Mouse (Mus musculus): ENCODE data around the gene P2rx6. TPM values are rescaled to one million over a fixed set of nuclear protein-coding genes. Genes with fewer than 3 reads are reported as not detected.

P2rx6 gene
- polyA plus RNA-seq (2014; fragmentation: Nextera tagmentation; extraction: Ambion mirVana) = 0.20 and 0.31 TPM in 2 replicates

GRCm38 (mm10) chr16:17561751-17562208, at the start of gene P2rx6:
Gene P2rx6 (plus strand): TSS chr16:17561885.
- H3K4me2 ChIP-seq (ENCODE audit: low read depth, low read length) = peak within 1 kb of the TSS; percentile 48
- ATAC-seq (replicated peaks; ENCODE audit: insufficient number of reproducible peaks, low FRiP score, low TSS enrichment, low read depth) = peak; percentile 63
- 0 out of 2 replicates have a peak within 1 kb of the TSS, but pooled peaks have one; percentile 18 for H3K9ac ChIP-seq (replicated peaks; ENCODE audit: low read length)
- DNase-seq (ENCODE audit: low spot score) = peak; percentile 54
- H3K36me3 ChIP-seq (replicated peaks; ENCODE audit: control insufficient read depth, insufficient read depth, low read depth, low read length) = no peaks in the 10 kb centered on the region
- peak within 1 kb of the TSS; percentile 18 for H3K4me3 ChIP-seq (ENCODE audit: low read depth, low read length)
- no peak within 1 kb of the TSS for H3K27ac ChIP-seq (replicated peaks; ENCODE audit: low read depth, low read length)
- WGBS = under 1% methylated on average over 10 of the region's 10 CpGs
- H3K9me3 ChIP-seq (replicated peaks; ENCODE audit: control insufficient read depth, low read length) = no peaks in the 10 kb centered on the region
- peaks cover 4% of the 10 kb centered on the region; the same call in 1 of the 2 replicates for H3K27me3 ChIP-seq (ENCODE audit: control insufficient read depth, insufficient read depth, low read length)
- peaks cover 8% of the 10 kb centered on the region; the same call in 1 of the 2 replicates for H3K4me1 ChIP-seq (ENCODE audit: control insufficient read depth, insufficient read depth, low read length)

GRCm38 (mm10) chr16:17518910-17519309, 42.8 kb upstream of the P2rx6 start:
- 81% methylated on average over 2 of the region's 2 CpGs for WGBS
- peaks cover 16% of the 10 kb centered on the region for H3K36me3 ChIP-seq (replicated peaks; ENCODE audit: control insufficient read depth, insufficient read depth, low read depth, low read length)

GRCm38 (mm10) chr16:17524156-17524555, 37.5 kb upstream of the P2rx6 start:
- no peaks in the 10 kb centered on the region for H3K4me1 ChIP-seq (ENCODE audit: control insufficient read depth, insufficient read depth, low read length)
- H3K9me3 ChIP-seq (replicated peaks; ENCODE audit: control insufficient read depth, low read length) = no peaks in the 10 kb centered on the region
- H3K27me3 ChIP-seq (ENCODE audit: control insufficient read depth, insufficient read depth, low read length) = no peaks in the 10 kb centered on the region
- ATAC-seq (replicated peaks; ENCODE audit: insufficient number of reproducible peaks, low FRiP score, low TSS enrichment, low read depth) = no peak
- no peak overlapping the region for H3K4me2 ChIP-seq (ENCODE audit: low read depth, low read length)
- WGBS = 95% methylated on average over 11 of the region's 11 CpGs
- no peak for DNase-seq (ENCODE audit: low spot score)
- peaks cover 21% of the 10 kb centered on the region for H3K36me3 ChIP-seq (replicated peaks; ENCODE audit: control insufficient read depth, insufficient read depth, low read depth, low read length)
- no peak overlapping the region for H3K4me3 ChIP-seq (ENCODE audit: low read depth, low read length)
- H3K27ac ChIP-seq (replicated peaks; ENCODE audit: low read depth, low read length) = no peak overlapping the region
- no peak overlapping the region for H3K9ac ChIP-seq (replicated peaks; ENCODE audit: low read length)

More at GRCm38 (mm10) chr16:17518910-17519309, 42.8 kb upstream of the P2rx6 start:
- no peak overlapping the region for H3K27ac ChIP-seq (replicated peaks; ENCODE audit: low read depth, low read length)
- ATAC-seq (replicated peaks; ENCODE audit: insufficient number of reproducible peaks, low FRiP score, low TSS enrichment, low read depth) (no peak), DNase-seq (ENCODE audit: low spot score) (no peak)
- no peaks in the 10 kb centered on the region for H3K9me3 ChIP-seq (replicated peaks; ENCODE audit: control insufficient read depth, low read length)
- no peaks in the 10 kb centered on the region for H3K27me3 ChIP-seq (ENCODE audit: control insufficient read depth, insufficient read depth, low read length)
- no peak overlapping the region for H3K9ac ChIP-seq (replicated peaks; ENCODE audit: low read length)
- H3K4me1 ChIP-seq (ENCODE audit: control insufficient read depth, insufficient read depth, low read length) = no peaks in the 10 kb centered on the region
- H3K4me3 ChIP-seq (ENCODE audit: low read depth, low read length) = no peak overlapping the region
- H3K4me2 ChIP-seq (ENCODE audit: low read depth, low read length) = no peak overlapping the region

- Histone ChIP-seq H3K27me3 (ENCODE audit: control insufficient read depth, insufficient read depth, low read length) (no peaks in the 10 kb centered on the region), H3K27ac (replicated peaks; ENCODE audit: low read depth, low read length) (no peak overlapping the region), H3K4me2 (ENCODE audit: low read depth, low read length) (no peak overlapping the region), H3K36me3 (replicated peaks; ENCODE audit: control insufficient read depth, insufficient read depth, low read depth, low read length) (peaks cover 21% of the 10 kb centered on the region), H3K9me3 (replicated peaks; ENCODE audit: control insufficient read depth, low read length) (no peaks in the 10 kb centered on the region), H3K9ac (replicated peaks; ENCODE audit: low read length) (no peak overlapping the region), H3K4me3 (ENCODE audit: low read depth, low read length) (no peak overlapping the region), H3K4me1 (ENCODE audit: control insufficient read depth, insufficient read depth, low read length) (no peaks in the 10 kb centered on the region)
- ATAC-seq (replicated peaks; ENCODE audit: insufficient number of reproducible peaks, low FRiP score, low TSS enrichment, low read depth) (no peak), DNase-seq (ENCODE audit: low spot score) (no peak)
- 76% methylated on average over 3 of the region's 3 CpGs for WGBS
These were observed 36.2 kb upstream of the P2rx6 start for GRCm38 (mm10) chr16:17525524-17525923.

GRCm38 (mm10) chr16:17526223-17526622, 35.5 kb upstream of the P2rx6 start:
- Histone ChIP-seq H3K4me1 (ENCODE audit: control insufficient read depth, insufficient read depth, low read length) (no peaks in the 10 kb centered on the region), H3K4me2 (ENCODE audit: low read depth, low read length) (no peak overlapping the region), H3K9ac (replicated peaks; ENCODE audit: low read length) (no peak overlapping the region), H3K36me3 (replicated peaks; ENCODE audit: control insufficient read depth, insufficient read depth, low read depth, low read length) (peaks cover 21% of the 10 kb centered on the region), H3K27ac (replicated peaks; ENCODE audit: low read depth, low read length) (no peak overlapping the region), H3K9me3 (replicated peaks; ENCODE audit: control insufficient read depth, low read length) (no peaks in the 10 kb centered on the region), H3K27me3 (ENCODE audit: control insufficient read depth, insufficient read depth, low read length) (no peaks in the 10 kb centered on the region), H3K4me3 (ENCODE audit: low read depth, low read length) (no peak overlapping the region)
- DNase-seq (ENCODE audit: low spot score) (no peak), ATAC-seq (replicated peaks; ENCODE audit: insufficient number of reproducible peaks, low FRiP score, low TSS enrichment, low read depth) (no peak)
- 92% methylated on average over 6 of the region's 6 CpGs for WGBS

- Histone ChIP-seq H3K4me1 (ENCODE audit: control insufficient read depth, insufficient read depth, low read length) (no peaks in the 10 kb centered on the region), H3K9ac (replicated peaks; ENCODE audit: low read length) (no peak overlapping the region), H3K4me3 (ENCODE audit: low read depth, low read length) (no peak overlapping the region), H3K4me2 (ENCODE audit: low read depth, low read length) (no peak overlapping the region), H3K27me3 (ENCODE audit: control insufficient read depth, insufficient read depth, low read length) (no peaks in the 10 kb centered on the region), H3K36me3 (replicated peaks; ENCODE audit: control insufficient read depth, insufficient read depth, low read depth, low read length) (peaks cover 18% of the 10 kb centered on the region), H3K9me3 (replicated peaks; ENCODE audit: control insufficient read depth, low read length) (no peaks in the 10 kb centered on the region), H3K27ac (replicated peaks; ENCODE audit: low read depth, low read length) (no peak overlapping the region)
- ATAC-seq (replicated peaks; ENCODE audit: insufficient number of reproducible peaks, low FRiP score, low TSS enrichment, low read depth) = no peak
- no peak for DNase-seq (ENCODE audit: low spot score)
These were observed 34.1 kb upstream of the P2rx6 start for GRCm38 (mm10) chr16:17527606-17528005.

- 92% methylated on average over 13 of the region's 13 CpGs for WGBS
- no peaks in the 10 kb centered on the region for H3K9me3 ChIP-seq (replicated peaks; ENCODE audit: control insufficient read depth, low read length)
- no peak for ATAC-seq (replicated peaks; ENCODE audit: insufficient number of reproducible peaks, low FRiP score, low TSS enrichment, low read depth)
- no peak for DNase-seq (ENCODE audit: low spot score)
- H3K27ac ChIP-seq (replicated peaks; ENCODE audit: low read depth, low read length) = no peak overlapping the region
- peaks cover 15% of the 10 kb centered on the region for H3K36me3 ChIP-seq (replicated peaks; ENCODE audit: control insufficient read depth, insufficient read depth, low read depth, low read length)
- H3K4me2 ChIP-seq (ENCODE audit: low read depth, low read length) = no peak overlapping the region
- no peaks in the 10 kb centered on the region for H3K4me1 ChIP-seq (ENCODE audit: control insufficient read depth, insufficient read depth, low read length)
- H3K27me3 ChIP-seq (ENCODE audit: control insufficient read depth, insufficient read depth, low read length) = no peaks in the 10 kb centered on the region
- no peak overlapping the region; the same call in 1 of the 2 replicates for H3K9ac ChIP-seq (replicated peaks; ENCODE audit: low read length)
- H3K4me3 ChIP-seq (ENCODE audit: low read depth, low read length) = no peak overlapping the region
These were observed 33.4 kb upstream of the P2rx6 start for GRCm38 (mm10) chr16:17528276-17528675.

- Histone ChIP-seq H3K27ac (replicated peaks; ENCODE audit: low read depth, low read length) (peak overlapping the region; percentile 78), H3K27me3 (ENCODE audit: control insufficient read depth, insufficient read depth, low read length) (no peaks in the 10 kb centered on the region), H3K4me3 (ENCODE audit: low read depth, low read length) (peak overlapping the region; percentile 69), H3K9ac (replicated peaks; ENCODE audit: low read length) (peak overlapping the region; percentile 83), H3K9me3 (replicated peaks; ENCODE audit: control insufficient read depth, low read length) (no peaks in the 10 kb centered on the region), H3K4me1 (ENCODE audit: control insufficient read depth, insufficient read depth, low read length) (no peaks in the 10 kb centered on the region), H3K36me3 (replicated peaks; ENCODE audit: control insufficient read depth, insufficient read depth, low read depth, low read length) (peaks cover 10% of the 10 kb centered on the region), H3K4me2 (ENCODE audit: low read depth, low read length) (peak overlapping the region; percentile 92)
- 17% methylated on average over 17 of the region's 17 CpGs for WGBS
- peak; percentile 9 for DNase-seq (ENCODE audit: low spot score)
- peak; percentile 4; the same call in 1 of the 2 replicates for ATAC-seq (replicated peaks; ENCODE audit: insufficient number of reproducible peaks, low FRiP score, low TSS enrichment, low read depth)
These were observed 31.6 kb upstream of the P2rx6 start for GRCm38 (mm10) chr16:17529981-17530586.

Measured in embryonic facial prominence, embryonic 11.5 days (tissue).